Mouse (Mus musculus) naive thymus-derived CD4-positive, alpha-beta T cell, adult 2 months (primary cell): ENCODE measurements around the gene Atp2c2.

Experiments
- DNase-seq: peaks from one replicate; pipeline ENCODE4 v3.0.0-alpha.2; 2011; ENCODE audit warnings: low read depth

The Atp2c2 gene

DNA sequence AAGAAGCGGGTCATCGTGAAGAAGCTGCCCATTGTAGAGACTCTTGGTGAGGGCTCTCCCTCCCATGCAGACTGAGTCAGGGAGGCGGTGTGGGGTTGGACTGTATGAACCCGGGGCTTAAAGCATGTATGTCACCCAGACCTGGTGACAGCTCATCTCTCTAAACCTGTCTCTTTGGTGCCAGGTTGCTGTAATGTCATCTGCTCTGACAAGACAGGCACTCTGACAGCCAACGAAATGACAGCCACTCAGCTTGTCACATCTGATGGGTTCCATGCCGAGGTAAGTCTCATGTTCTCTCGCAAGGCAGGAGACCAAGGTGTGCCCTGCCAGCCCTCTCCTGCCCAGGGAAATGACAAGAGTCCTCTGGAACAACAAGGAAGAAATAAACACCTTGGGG, 42.6 kb downstream of the Atp2c2 start:
- no peak for DNase-seq

DNA sequence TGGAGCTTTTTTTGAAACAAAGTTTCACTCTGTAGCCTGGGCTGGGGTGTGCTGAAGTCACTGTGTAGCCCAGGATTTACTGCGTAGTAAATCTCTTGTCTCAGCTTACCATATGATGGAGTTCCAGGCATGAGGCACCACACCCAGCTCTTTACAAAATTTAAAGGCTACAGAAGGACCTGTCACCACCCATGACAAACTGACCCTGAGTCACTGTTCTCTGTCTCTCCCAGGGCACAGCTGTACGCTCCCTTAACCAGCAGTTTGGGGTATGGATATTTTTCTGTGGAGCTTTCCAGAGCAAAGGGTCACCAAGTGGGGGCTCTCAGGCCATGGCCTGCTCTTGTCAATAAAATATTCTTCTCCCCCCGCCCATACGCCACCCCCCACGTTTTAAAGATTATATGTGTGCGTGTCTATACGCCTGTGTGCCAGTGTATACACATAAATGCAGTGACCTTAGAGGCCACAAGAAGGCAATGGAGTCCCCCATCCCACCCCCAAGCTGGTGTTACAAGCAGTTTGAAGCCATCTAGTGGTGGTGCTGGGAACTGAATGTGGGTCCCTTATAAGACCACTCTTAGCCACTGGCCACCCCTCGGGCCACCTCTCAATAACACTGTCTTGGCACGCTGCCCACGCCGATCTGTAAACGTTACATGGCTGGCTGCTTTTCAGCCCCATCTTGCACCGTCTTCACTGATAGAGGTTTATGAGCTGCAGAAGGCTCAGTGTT, 43.6 kb downstream of the Atp2c2 start:
- DNase-seq, result peak; percentile 46

DNA sequence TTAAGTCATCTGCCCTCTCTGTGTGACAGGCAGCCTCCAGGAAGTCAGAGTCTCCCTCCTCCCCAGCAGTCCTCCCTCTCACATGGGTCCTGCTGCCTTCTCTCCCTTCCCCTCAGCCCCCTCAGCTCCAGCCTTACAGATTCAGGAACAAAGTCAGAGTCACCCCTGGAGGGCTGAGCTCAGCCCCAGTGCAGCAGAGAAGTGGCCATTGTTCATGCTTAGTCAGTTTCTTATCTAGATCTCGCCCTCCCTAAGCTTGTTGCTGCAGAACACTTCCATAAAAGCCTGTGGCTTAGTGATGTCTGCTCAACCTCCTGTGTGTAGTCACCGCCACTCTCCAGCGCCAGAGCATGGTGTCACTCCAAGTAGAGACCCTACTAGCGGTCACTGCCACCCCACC, 44.8 kb downstream of the Atp2c2 start:
- no peak for DNase-seq

DNA sequence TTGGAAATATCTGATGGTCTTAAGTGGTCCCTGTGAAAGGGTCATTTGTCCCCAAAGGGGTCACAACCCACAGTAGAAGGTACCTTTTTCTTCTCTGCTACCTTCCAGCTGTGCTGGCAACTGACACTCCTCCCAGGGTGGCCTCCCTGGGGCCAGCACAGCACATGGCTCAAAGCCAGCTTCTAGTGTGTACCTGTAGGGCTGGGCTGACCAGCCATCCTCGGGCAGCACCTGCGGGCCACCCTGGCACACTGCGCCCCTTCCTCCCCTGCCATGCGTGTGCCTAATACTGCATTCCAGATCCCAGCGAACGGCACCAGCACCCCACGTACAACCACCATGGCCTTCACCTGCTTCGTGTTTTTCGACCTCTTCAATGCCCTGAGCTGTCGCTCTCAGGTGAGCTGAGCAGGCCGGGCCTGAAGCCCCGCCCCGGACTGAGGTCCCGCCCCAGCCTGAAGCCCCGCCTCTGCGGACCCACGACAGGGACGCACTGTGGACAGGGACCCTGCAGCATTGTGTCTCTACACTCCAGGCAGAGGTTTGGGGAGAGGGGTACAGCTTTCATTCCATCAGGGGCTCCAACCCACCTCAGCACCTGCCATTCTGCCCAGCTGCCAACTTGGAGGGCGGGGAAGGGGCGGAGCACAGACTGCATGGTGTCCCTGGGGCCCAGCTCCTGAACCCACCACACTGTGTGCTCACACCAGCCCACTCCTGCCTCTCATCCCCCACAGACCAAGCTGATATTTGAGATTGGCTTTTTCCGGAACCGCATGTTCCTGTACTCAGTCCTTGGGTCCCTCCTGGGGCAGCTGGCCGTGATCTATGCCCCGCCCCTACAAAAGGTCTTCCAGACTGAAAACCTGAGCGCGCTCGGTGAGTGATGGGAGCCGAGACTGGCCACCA, 55.7 kb downstream of the Atp2c2 start:
- DNase-seq, result peak; percentile 61

DNA sequence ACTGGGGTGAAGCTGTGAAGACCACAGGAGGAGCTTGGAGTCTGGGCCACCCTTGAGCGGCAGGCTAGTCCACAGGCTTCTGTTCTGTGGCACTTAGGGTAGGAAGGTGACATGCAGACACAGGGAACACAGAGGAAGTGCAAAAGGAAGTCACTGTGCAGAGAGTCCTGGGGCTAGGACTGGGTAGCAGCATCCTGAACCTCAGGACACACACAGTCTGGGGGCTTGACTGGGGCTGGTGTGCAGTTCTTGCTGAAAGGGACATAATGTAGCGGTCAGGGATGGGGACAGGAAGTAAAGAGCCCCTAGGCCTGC, 56.3 kb downstream of the Atp2c2 start:
- DNase-seq, result no peak

DNA sequence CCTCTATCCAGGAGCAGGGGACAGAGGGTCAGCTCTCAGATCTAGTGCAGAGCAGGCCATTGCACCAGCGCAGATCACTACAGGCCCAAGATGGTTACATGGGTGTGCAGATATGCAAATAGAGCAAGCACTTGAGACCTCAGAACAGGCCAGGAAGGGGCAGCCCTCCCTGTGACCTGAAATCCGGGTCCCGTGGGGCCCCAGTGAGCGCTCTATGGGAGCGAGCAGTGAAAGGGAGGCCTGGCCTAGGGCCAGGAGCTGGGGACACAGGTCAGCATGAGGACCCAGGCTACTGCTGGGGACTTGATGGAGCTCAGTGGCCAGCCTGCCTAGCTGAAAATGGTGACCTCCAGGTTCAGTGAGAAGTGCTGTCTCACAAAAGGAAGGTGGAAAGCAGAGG, 56.7 kb downstream of the Atp2c2 start:
- DNase-seq, result no peak

DNA sequence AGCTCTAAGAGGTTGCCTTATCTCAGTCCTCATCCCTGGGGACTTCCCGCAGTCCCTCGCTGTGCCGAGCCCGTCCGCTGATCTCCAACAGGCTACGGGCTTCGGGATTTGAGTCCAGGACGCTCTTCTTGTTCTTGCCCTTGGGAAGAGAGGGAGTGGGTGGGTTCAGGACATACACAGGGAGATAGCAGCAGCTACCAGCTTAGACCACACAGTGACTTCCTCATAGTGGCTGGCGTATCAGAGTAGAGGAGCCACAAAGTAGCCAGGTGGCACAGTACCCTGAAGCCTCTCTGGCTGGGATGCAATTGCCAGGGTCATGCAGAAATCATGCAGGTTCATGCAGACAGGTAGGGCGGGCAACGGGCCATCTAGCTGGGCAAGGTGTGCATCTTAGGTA, 61.9 kb downstream of the Atp2c2 start:
- DNase-seq, result no peak

DNA sequence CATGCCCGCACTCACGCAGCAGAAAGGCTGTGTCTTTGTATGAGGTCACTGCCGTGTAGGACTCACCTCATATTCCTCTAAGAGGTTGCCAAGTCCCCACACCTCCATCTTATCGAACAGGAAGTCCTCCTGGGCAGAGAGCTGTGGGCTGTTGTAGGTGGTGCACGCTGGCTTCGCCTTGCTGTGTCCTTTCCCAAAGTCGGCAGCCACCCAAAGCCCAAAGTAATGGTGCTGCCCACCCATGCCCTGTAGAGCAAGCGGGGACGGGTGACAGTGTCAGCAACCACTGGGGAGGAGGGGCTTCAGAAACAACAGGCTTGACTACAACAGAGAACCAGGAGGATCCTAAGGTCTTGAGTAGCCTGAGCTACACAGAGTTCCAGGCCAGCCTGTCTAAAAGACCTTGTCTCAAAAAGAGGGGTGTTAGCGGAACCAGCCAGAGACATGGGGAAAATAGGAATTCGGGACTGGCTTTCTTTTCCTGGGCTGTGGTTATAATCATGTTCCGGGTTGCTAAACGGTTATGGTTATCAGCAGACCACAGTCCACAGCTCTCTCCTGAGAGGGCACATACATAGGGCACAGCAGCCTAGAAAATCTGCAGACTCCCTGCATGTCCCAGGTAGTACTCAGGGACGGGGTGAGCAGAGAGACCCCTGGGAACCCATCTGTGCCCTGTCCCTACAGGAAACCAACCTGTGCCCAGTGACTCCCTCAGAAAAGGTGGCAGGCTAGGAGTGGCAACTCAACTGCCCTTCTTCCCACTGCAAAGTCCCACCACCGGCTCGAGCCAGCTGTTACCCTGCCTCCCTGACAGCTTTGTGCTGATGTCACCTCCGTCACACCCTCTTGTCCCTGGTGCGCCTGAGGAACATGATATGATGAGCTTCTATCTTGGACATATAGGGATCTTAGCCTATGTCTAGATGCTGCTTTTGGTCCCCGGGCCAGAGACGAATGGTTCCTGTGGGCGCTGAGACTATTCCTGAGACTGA, 62.7 kb downstream of the Atp2c2 start:
- no peak for DNase-seq

DNA sequence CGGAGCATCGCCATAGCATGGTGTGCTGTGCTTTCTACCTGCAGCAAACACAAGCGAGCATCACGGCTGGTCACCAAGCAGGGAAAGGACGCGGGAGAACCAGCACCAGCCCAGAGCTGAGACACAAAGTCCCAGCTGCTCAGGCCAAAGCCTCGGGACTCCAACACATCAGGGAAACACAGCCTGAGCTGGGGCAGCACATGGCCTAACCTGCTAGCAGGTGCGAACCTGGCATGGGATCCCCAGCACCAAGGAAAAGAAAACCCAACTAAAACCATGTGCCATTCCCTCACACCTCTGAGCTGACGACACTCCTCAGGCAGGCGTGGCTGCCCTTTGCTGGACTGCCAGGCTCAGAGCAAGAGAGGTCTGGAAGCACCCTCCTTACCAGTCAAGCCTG, 65.5 kb downstream of the Atp2c2 start:
- no peak for DNase-seq

DNA sequence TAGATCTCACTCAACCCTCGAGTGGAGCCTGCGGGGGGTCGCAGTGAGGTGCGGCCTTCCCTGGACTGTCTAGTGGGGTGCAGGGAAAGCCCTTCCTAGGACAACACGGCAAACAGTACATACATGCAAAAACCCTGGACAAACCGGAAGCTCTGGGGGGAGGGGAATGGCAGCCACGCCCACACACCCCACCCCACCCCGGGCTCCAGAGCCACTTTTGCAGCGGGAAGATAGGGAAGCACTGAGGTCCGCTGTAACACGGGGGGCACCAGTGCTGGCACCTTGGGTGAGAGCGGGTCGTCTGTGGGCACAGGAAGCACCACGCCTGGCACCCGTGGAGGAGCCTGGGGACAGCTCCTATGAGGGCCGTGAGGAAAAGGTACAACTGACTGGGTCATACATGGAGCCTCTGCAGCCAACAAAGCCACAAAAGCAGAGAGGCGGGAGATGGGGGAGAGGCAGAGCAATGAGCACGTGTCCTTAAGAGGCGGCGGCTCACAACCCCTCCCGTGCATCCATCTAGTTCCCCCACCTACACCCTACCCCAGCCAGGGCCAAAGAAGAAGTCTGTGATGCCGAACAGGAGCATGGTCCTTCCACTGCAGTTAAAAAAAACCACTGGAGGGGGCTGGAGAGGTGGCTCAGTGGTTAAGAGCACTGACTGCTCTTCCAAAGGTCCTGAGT, 66.1 kb downstream of the Atp2c2 start:
- DNase-seq, result no peak

DNA sequence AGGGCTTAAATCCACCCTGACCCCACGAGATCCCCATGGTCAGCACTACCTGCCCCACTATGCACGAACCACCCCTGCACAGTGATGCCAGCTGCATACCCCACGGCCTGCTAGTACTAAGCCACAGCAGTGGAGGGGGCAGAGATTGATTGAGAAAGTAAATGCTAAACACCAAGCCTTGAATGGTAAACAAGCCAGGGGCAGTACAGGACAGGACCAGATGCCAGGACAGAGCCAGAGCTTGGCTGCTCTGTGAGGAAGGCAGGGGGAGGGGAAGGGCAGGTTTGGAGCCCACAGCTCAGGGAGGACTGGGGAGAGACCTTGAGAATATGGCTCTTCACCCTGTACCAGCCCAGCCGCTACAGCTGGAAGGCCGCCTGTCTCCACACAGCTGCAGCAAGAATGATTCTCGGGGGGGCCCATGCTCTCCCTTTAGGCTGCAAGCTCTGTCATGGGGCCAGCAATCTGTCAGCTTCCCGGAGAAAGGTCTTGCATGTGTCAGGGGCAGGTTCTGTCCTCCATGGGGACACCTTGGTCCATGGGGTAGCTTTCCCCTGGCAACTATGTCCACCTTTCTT, 76.9 kb downstream of the Atp2c2 start:
- DNase-seq, result no peak

DNA sequence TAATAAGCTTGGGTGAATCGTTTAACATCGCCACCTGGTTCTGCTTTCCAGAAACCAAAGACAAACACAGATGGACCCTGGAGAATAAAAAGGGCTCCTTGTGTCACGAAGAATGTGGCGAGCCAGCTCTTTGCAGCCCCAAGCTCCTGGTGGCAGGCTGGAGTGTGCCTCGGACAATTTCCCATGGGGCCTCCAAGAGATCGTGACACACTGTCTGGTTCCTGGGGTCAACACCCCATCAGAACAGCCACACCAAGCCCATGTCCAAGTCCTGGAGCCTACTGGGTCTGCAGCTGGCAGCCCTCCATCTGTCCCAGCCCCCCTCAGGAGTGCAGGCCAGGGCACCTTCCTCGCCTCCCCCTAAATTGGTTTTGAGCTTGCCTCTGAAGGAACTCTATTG, 78.0 kb downstream of the Atp2c2 start:
- DNase-seq, result no peak

DNA sequence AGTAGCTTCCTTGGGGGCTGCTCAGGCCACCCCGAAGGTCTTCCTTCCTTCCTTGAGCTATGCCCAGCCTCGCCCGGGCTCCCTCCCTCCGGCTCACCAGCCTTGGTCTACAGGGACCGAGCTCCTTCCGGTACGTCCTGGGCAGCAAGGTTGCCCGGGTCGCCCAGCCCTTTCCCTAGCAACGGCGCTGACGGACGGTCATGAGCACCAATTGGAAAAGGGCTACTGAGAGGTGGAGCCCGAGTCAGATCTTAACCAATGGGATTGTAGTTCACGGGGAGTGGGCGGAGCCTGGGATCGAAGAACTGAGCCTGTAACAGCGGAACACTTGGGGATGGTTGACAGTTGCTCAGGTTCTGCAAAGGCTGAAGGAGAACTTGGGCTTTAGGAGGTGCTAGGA, 78.5 kb downstream of the Atp2c2 start, which contains the start of gene Tldc1:
Gene Tldc1, minus strand, starts transcription at position 154 of the 400 bp plus-strand sequence.
- peak; percentile 99 for DNase-seq

DNA sequence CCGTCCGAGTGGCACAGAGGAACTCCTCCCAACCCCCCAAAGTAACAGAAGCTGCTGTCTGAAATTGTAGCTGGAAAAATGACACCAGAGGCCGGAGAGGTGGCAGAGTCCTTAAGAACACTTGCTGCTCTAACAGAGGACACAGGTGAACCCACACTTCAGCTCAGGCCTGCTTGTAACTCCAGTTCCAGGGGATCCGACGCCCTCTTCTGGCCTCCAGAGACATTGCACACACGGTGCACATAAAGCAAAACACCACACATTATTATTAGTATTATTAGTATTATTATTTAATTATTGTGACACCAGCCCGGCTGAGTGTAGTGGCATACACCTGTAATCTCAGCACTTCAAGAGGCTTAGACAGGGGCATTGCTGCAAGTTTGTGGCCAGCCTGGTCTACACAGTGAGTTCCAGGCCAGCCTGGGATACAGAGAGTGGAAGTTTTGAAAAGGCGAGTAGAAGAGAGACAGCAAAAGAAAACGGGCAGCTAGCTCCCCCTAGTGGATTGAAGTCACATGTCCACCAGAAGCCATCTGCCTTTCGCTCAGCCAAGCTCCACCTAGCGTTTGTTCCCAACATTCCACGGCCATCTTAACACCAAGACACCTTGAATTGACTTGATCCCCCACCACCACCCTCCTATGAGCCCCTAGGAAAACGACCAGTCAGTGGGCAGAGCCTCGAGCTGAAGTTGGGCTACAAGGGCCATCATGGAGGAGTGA, 79.4 kb downstream of the Atp2c2 start:
- peak; percentile 93 for DNase-seq

DNA sequence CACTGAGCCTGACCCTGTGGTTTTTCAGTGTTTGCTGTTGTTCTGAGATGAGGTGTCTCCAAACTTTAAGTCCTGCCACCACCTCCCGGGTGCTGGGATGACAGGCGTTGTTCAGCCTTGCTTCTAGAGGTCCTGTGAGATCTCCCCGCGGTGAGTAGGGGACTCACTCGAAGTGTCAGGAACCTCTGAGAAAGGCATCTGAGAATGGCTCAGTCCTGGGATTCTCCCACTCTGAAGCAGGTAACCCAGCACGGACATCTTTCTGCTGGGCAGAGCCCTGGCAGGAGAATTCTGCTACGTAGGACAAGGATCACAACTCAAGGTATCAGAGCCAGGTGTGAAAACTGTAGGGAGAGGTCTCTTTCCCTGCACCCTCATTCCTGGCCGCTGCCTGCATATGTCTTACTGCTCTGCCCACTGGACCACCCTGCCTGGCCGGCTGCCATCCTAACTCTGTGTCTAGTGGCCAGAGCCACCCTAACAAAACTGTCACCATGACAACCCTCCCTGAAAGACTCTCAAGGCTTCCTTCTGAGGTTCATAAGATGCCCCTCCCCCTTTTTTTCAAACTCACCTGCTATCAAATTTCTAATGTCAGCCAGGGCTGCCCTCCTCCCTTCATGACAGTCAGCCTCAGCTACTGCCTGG, 80.7 kb downstream of the Atp2c2 start:
- no peak for DNase-seq

DNA sequence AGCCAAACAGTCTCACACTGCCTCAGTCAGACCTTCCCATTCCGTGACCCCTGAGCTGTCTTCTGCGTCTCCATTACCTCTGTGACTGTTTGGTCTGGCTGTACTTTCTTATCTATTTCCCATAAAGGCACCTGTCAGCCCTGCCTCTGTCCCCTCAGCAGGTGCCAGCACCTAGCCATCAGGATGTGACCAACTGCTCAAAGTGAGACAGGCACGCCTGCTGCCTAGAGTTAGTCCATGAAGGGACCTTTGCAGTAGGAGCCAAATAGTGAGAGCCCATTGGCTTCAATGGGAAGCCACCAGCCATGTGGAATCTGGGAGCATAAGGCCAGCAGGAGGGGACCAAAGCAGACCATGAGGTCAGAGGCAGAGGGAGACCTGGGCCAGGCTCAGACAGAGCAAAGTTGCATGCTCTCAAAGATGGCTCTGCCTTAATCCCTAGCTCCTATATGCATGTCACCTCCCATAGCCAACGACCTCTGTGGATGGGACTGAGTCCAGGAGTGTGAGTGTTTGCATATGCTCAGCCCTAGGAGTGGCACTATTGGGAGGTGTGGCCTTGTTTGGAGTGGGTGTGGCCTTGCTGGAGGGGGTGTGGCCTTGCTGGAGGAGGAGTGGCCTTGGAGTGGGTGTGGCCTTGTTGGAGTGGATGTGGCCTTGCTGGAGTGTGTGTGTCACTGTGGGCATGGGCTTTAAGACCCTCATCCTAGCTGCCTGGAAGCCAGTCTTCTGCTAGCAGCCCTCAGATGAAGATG, 81.5 kb downstream of the Atp2c2 start:
- peak; percentile 65 for DNase-seq

DNA sequence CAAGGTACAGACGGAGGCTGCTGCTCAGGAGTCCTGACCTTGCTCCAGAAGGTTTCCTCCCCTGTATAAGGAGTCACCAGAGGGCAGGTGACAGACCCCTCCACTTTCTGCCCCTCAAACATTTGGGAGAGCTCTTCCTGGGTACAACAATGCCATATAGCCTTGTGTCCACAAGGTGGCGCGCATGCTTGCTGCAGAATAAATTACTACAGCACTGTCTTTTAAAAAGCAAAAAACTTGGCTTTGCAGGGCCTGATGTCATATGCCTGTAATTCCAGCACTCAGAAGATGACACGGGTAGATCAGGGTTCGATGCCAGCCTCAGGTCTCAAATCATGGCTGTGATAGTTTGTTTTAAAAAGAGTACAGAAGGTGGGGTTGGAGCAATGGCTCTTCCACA, 82.9 kb downstream of the Atp2c2 start:
- DNase-seq, result peak; percentile 91

DNA sequence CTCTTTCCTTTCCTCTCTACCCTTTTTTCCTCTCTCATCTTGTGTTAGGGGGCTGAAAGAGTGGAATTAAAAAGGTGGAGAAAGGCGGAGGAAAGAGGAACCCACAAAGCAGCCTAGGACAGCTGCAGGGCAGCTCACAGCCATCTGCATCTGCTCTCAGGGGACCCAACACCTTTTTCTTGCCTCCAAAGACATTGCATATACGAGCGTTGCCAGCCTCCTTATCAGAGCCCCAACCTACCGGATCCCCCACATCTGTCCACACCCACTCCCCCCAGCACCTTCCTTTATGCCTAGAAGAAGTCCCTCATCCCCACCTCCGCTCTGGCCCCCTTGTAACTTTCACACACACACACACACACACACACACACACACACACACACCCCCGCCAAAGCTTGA, 83.8 kb downstream of the Atp2c2 start:
- DNase-seq, result peak; percentile 58

DNA sequence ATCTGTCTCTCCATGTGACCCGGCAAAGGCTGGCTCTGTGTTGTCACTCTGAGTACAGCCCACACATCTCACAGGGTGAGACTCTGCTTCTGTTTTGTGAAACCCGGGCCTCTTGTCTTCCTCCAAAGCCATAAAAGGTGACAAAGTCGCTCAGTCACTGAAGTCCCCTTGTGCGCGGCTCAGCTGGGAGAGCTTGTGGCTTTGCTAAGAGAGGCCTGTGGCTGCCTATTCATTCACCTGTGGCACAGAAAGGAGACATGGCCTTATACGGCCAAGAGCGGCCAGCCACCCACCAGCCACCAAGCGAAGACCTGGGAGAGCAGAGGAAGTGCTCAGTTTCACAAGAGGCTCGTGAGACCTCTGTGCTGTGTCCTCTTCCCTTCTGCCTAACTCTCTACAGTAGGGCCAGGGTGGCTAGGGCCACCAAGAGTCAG, 84.3 kb downstream of the Atp2c2 start:
- DNase-seq, result peak; percentile 81
